Mouse (Mus musculus): ENCODE data around the gene Shroom3. TPM values are rescaled to one million over a fixed set of nuclear protein-coding genes. Genes with fewer than 3 reads are reported as not detected.

Gene Shroom3
- total RNA-seq, 2 experiments from 2014 or later: 3.3 to 3.4 TPM

- DNase-seq (ENCODE audit: low spot score in 2 of 2): no peak
- intact Hi-C loops (cut with DNase I): no loop called here
Measured at GRCm38 (mm10) chr5:92693744-92694143, 10.5 kb downstream of the Shroom3 start.

DNA sequence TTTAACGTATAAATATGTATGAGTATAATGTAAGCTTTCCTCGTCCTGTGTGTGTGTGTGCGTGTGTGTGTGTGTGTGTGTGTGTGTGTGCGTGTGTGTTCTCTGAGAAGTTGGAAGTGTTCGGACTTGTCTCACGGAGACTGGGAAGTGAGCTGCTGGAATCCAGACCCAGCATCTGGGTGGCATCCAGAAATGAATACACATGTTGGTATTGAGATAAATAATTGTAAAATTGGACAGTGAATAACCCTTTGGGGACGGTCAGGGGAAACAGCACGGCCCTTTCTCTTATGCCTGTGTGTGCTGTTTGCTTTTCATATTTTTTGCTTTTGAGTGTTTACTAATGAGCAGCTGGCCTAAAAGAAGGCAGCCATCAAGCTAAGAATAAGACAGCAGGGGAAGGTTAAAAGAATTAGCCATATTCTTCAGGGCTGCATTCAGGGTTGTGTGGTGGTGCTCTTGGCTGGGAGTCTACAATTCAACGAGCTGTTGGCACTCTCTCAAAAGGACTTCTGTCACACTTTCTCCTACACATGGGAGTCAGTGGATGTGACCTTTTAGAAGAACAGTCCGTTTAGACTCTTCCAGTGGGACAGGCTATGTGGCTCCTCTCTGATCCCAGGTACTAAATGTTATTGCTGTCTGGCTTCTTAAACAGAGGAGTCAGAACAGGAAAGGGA is 11.2 kb downstream of the Shroom3 start:
- intact Hi-C loops (cut with DNase I): no loop called here
- DNase-seq (ENCODE audit: low spot score in 2 of 2): no peak

DNA sequence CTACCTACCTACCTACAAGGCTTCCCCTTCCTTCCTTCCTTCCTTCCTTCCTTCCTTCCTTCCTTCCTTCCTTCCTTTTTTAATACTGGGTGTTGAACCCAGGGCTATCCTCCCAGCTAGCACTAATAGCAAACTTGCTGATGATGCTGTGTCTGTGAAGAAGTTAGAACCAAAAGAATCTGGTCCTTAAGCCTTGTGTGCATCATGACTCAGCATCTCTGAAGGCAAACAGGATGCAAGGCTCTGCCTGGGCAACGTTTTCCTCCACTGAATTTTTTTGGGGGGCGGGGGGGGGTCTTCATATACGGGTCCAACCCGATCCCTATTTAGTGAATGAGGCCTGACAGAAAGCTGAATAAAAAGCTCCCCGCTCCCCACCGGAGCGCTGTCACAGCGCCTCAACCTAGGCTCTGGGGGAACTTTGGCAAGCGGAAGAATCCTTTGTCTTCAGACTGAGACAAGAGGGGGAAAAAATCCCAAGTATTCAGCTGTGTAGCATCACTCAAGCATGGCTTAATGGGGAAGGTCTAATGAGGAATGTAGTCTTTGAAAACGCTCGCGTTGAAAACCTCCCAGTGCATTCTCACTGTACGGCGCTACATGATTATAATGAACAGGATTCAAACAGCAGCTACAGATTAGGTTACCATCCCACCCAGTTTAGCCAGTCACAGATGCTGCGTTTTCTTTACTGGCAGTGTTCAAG is 15.0 kb downstream of the Shroom3 start:
- peak in 1 of 2 experiments; percentile 9 for DNase-seq (ENCODE audit: low spot score in 2 of 2)
- intact Hi-C loops (cut with DNase I): no loop called here

DNA sequence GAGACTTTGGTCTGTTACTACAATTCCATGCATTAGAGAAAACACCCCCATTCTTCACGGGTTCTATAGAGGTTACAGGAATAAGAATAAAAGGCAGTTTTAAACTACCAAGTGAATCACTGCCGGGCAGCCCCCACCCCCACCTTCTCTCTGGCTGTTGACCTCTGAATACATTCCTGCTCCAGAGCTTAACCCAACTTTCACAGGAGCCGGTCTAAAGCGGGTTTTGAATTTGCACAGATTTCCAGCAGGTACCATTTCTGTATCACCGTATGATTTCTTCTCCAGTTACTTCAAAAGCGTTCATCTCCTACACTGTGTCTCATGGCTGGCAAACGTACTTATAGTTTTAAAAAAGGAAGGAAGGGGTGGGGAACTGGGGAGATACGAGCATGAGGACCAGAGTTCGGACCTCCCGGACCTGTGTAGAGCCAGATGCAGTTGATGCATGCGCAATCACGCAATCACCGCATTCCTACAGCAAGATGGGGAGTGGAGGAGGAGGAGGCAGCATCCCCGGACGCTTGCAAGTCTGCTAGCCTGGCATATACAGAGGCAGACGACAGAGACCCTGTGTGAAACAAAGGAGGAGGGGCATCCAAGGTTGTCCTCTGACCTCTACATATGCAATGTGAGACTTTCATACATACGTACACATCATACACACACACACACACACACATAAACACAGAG is 15.7 kb downstream of the Shroom3 start:
- intact Hi-C loops (cut with DNase I): no loop called here
- peak in 1 of 2 experiments; percentile 9 for DNase-seq (ENCODE audit: low spot score in 2 of 2)

DNA sequence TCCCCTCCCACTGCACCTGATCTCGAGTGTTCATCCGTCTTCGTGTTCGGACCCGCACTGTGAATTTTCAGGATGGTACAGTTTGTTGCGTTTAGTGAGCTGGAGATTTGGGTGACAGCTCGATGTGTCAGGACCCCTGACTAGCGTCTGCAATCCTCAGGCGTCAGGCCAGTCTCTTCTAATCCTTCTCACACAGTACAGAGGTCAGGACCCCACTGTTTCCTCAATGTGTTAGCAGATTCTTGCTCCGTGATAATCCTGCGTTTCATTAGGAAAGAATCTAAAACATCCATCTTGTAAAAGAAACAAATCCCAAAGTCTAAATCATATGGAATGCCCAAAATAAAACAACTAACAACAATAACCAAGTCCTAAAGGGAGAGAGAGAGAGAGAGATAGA is 18.5 kb downstream of the Shroom3 start:
- no peak for DNase-seq (ENCODE audit: low spot score in 2 of 2)
- intact Hi-C loops (cut with DNase I): no loop called here

- no peak for DNase-seq (ENCODE audit: low spot score in 2 of 2)
- intact Hi-C loops (cut with DNase I): no loop called here
Measured at GRCm38 (mm10) chr5:92703671-92704070, 20.4 kb downstream of the Shroom3 start.

- intact Hi-C loops (cut with DNase I): no loop called here
- no peak for DNase-seq (ENCODE audit: low spot score in 2 of 2)
Measured at GRCm38 (mm10) chr5:92707921-92708491, 24.8 kb downstream of the Shroom3 start.

DNA sequence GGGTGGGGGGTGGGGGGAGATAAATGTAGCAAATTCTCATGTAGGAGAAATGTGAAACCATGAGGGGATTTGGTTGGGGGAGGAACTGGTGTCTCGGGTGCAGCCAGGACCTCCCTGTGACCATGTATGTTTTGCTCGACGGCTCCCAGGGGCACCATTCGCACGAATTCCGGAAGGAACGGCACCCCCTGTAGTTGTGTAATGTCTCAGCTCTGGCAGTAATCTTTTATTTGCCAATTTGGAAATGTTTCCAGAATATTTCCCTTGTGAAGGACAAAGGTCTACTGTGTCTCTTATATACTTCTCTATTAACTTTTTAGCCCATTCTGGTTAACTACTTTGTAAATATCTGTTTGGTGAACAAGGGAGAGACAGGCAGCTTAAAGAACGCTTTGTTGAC is 27.5 kb downstream of the Shroom3 start:
- intact Hi-C loops (cut with DNase I): no loop called here
- no peak for DNase-seq (ENCODE audit: low spot score in 2 of 2)

GRCm38 (mm10) chr5:92711666-92712290 is 28.5 kb downstream of the Shroom3 start:
- no peak for DNase-seq (ENCODE audit: low spot score in 2 of 2)
- intact Hi-C loops (cut with DNase I): no loop called here

- intact Hi-C loops (cut with DNase I): no loop called here
- no peak for DNase-seq (ENCODE audit: low spot score in 2 of 2)
Measured at GRCm38 (mm10) chr5:92712621-92713395, 29.6 kb downstream of the Shroom3 start.

DNA sequence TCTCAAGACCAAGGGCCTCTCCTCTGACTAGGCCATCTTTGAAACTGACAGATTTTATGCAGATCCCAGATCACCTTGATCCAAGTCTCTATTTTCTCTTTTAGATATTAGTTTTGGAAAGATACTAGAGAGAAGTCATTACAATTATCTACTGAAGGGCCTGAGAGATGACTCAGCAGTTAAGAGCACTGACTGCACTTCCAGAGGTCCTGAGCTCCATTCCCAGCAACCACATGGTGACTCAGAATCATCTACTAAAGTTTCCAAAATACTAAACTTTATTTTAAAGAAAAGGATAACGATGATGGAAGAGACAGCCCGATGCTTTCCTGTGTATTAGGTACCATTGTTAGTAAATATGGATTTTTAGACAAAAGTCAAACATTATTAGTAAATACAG is 31.7 kb downstream of the Shroom3 start:
- DNase-seq (ENCODE audit: low spot score in 2 of 2): no peak
- intact Hi-C loops (cut with DNase I): no loop called here

DNA sequence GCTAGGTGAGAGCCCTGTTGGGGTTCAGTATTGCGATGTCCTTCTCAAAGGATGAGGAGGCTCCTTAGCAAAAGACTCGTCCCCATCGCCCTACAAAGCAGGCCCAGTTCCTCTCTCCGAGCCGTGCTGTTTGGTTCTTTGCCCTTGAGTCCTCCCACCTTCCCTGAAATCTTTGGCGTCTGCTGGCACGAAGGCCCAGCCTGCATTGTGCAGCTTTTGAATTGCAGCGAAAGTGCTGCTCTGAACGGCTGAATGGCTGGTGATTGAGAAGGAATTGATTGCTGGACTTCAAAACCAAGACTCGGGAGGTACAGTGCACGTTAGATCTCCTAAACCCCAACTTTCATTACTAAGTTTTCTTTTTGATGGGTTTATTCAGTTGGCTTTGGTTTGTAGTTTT is 32.1 kb downstream of the Shroom3 start:
- no peak for DNase-seq (ENCODE audit: low spot score in 2 of 2)

GRCm38 (mm10) chr5:92715890-92716289 is 32.7 kb downstream of the Shroom3 start:
- no peak for DNase-seq (ENCODE audit: low spot score in 2 of 2)
- intact Hi-C loops (cut with DNase I): no loop called here

More for the DNA sequence above, 32.1 kb downstream of the Shroom3 start:
- intact Hi-C loops (cut with DNase I): no loop called here

GRCm38 (mm10) chr5:92717666-92718360 is 34.6 kb downstream of the Shroom3 start:
- intact Hi-C loops (cut with DNase I): no loop called here
- no peak for DNase-seq (ENCODE audit: low spot score in 2 of 2)

DNA sequence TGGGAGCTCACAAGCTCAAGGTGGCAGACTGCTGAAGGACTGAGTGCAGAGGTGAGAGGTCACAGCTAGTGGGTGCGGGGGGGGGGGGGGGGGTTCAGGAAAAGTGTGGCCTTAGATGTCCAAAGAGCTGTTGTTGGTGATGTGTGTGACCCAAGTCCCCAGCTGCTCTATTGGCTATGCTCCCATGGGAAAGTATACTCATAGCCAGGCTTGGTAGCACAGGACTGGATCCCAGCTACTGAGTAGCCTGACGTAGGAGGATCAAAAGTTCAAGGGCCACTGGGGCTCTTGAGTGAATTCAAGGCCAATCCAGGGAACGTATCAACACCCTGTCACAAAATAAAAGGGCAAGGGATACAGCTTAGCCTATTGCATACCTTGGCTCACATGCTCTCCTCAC is 35.6 kb downstream of the Shroom3 start:
- intact Hi-C loops (cut with DNase I): no loop called here
- DNase-seq (ENCODE audit: low spot score in 2 of 2): no peak

DNA sequence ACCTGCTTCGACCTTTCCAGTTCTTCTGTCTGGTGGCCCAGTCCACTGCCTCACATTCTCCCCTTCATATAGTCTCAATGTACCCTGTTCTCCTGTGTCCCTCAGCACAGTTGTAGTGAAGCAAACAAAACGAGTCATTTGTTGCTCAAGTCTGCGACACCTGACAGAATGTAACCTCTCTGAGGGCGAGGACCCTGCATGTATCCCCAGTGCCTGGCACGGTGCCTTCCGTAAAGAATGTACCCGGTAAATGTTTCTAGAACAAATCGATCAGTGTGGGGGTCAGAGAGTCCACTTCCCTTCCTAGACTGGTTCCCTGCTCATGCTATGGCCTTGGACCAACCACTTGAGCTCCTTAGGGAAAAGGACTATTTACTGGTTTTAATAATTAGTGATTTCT is 38.4 kb downstream of the Shroom3 start:
- intact Hi-C loops (cut with DNase I): no loop called here
- DNase-seq (ENCODE audit: low spot score in 2 of 2): no peak

DNA sequence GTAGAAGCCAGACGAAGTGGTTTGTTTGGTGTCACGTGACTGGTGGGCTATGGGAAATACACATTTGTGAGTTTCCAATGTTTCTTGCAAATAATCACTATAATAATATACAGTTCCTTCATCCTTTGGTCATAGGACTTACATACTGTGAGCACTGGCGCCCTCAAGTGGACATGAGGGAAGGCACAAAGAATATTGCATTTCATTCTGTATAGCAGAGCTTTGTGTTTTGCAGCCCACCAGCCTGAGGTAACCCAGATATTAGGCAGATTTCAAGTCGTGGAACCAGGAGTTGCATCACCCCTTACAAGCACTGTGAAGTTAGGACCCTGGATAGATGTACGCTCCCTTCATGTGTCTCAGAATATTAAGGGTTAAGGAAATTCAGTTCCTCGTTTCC is 42.7 kb downstream of the Shroom3 start:
- DNase-seq (ENCODE audit: low spot score in 2 of 2): peak; percentile 10 to 47
- intact Hi-C loops (cut with DNase I): loop anchor here (5.0 kb wide), 1 partner anchor 436 kb away; no protein-coding TSS in a partner anchor

DNA sequence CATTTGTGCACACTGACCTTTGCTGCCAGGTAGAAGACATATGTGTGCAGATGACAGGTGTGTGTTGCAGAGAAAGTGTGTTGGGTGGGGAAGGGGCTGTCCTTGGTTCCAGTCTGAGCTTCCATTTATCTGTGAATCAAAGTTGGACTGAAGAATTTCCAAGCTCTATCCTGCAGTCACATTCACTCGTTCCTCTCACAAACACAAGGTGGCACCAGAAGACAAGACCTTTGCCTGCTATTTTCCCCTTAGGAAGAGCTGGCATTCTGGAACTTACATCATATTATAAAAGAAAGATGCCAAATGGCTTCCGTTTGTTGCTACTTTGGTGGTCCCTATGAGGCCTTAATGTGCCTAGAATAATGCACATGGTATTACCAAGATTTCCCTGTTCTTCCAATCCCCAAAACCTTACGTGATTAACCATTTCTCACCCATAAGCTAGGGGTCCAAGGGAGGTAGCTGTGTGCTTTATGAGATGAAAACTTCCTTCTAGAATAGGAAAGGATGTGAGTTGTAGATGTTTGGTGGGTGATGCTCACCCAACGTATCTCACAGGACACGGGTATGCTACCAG is 45.1 kb downstream of the Shroom3 start:
- intact Hi-C loops (cut with DNase I): loop anchor here (1.0 to 5.0 kb wide), 3 partner anchors 144 to 434 kb away; no protein-coding TSS in a partner anchor
- DNase-seq (ENCODE audit: low spot score in 2 of 2): peak; percentile 45 to 54

All from left cerebral cortex, postnatal 36 days (tissue).